Mouse (Mus musculus) heart, adult 2 months (tissue): ENCODE results near the gene Rnf207. TPM values are rescaled to one million over a fixed set of nuclear protein-coding genes. Genes with fewer than 3 reads are reported as not detected.
A peak's percentile ranks its signal among the peaks of the same experiment; 100 is the strongest.

ENCODE experiments used
- DNase-seq, 2 experiments: peaks; one replicate each; pipeline ENCODE4 v3.0.0; 2021
- H3K27ac ChIP-seq: fragments of 200-600 bp; 2 replicates; pipeline ENCODE4 v1.8.1; 2022
- H3K27me3 ChIP-seq: fragments of 200-500 bp; 2 replicates; pipeline ENCODE4 v1.6.1; 2012; ENCODE audit warnings: mild to moderate bottlenecking, low read length, inconsistent platforms, mixed read lengths; ENCODE audit not compliant: control insufficient read depth, insufficient read depth
- H3K36me3 ChIP-seq: fragments of 200-500 bp; 2 replicates; pipeline ENCODE4 v1.6.1; 2012; ENCODE audit warnings: low read length, inconsistent platforms; ENCODE audit not compliant: control insufficient read depth, insufficient read depth
- H3K4me1 ChIP-seq: fragments of 200-500 bp; 2 replicates; pipeline ENCODE4 v1.6.1; 2011; ENCODE audit warnings: low read length; ENCODE audit not compliant: control insufficient read depth, insufficient read depth
- H3K4me3 ChIP-seq: fragments of 200-600 bp; 2 replicates; pipeline ENCODE4 v1.8.1; 2022
- H3K79me2 ChIP-seq: fragments of 200-500 bp; replicated peaks from 2 replicates; pipeline ENCODE4 v1.6.1; 2012; ENCODE audit warnings: mild to moderate bottlenecking, inconsistent platforms, low read length, moderate library complexity, mixed read lengths; ENCODE audit not compliant: control insufficient read depth, insufficient read depth
- H3K9ac ChIP-seq: fragments of 200-500 bp; 2 replicates; pipeline ENCODE4 v1.6.1; 2012; ENCODE audit warnings: low read depth, mild to moderate bottlenecking, control low read depth, inconsistent platforms, low read length, mixed read lengths
- CTCF ChIP-seq: fragments of 200-600 bp; IDR thresholded peaks from 2 replicates; pipeline ENCODE4 v1.8.1; 2022; ENCODE audit warnings: antibody characterized with exemption, mild to moderate bottlenecking, moderate library complexity
- EP300 ChIP-seq: fragments of 200-500 bp; IDR thresholded peaks from 2 replicates; pipeline ENCODE4 v1.6.1; 2011; ENCODE audit warnings: low read depth, low read length, control low read depth; ENCODE audit not compliant: insufficient read depth
- POLR2A ChIP-seq: fragments of 200-500 bp; IDR thresholded peaks from 2 replicates; pipeline ENCODE4 v1.6.1; 2011; ENCODE audit warnings: mild to moderate bottlenecking, low read depth, low read length, control low read depth; ENCODE audit not compliant: insufficient read depth
- WGBS: fragments of 180-500 bp; shearing (Covaris S2); methylation state at CpG from one replicate; pipeline ENCODE4 v1.1.7; 2018; 5-methylcytosine and 5-hydroxymethylcytosine counted together
- intact Hi-C: fragments of 180-260 bp; cut with DNase I; formaldehyde crosslinking; loops from one replicate; pipeline ENCODE4 v1.15.1; 2025
- polyA plus RNA-seq: library from polyadenylated mRNA; depleted of rRNA; stranded (reverse); fragments of >200 nt; gene quantifications from 2 replicates; pipeline ENCODE4 v1.2.3, GENCODE M21; 2012
- total RNA-seq, 2 experiments: library from RNA; stranded (reverse); gene quantifications; 2 replicates each; pipeline ENCODE4 v1.2.3; 2021

Gene Rnf207
- total and polyA plus RNA-seq, 3 experiments, result 34.5 to 155 (median 47.7) TPM

GRCm38 (mm10) chr4:152353886-152354637, 35.3 kb upstream of the Rnf207 start:
- no peak overlapping the region for H3K9ac ChIP-seq
- no peaks in the 10 kb centered on the region for H3K79me2 ChIP-seq
- no peak for DNase-seq
- H3K36me3 ChIP-seq, result no peaks in the 10 kb centered on the region
- H3K4me1 ChIP-seq, result no peaks in the 10 kb centered on the region
- intact Hi-C loops, result no loop called here
- no peak overlapping the region for H3K27ac ChIP-seq
- 68% methylated on average over 14 of the region's 14 CpGs for WGBS
- no peaks in the 10 kb centered on the region for H3K27me3 ChIP-seq
- no peak overlapping the region for H3K4me3 ChIP-seq
- TF ChIP-seq EP300 (no peak), CTCF (no peak), POLR2A (no peak)

- DNase-seq, result no peak
- Histone ChIP-seq H3K27me3 (no peaks in the 10 kb centered on the region), H3K27ac (no peak overlapping the region), H3K9ac (no peak overlapping the region), H3K4me1 (no peaks in the 10 kb centered on the region), H3K36me3 (no peaks in the 10 kb centered on the region), H3K79me2 (no peaks in the 10 kb centered on the region), H3K4me3 (no peak overlapping the region)
- 15% methylated on average over 14 of the region's 14 CpGs for WGBS
- intact Hi-C loops, result no loop called here
- TF ChIP-seq CTCF (no peak), EP300 (no peak), POLR2A (no peak)
These were observed 32.9 kb upstream of the Rnf207 start for GRCm38 (mm10) chr4:152351422-152352305.

GRCm38 (mm10) chr4:152350722-152351421, 32.1 kb upstream of the Rnf207 start:
- intact Hi-C loops, result no loop called here
- no peak for DNase-seq
- 19% methylated on average over 8 of the region's 8 CpGs for WGBS
- no peak overlapping the region for H3K9ac ChIP-seq
- H3K79me2 ChIP-seq, result no peaks in the 10 kb centered on the region
- no peaks in the 10 kb centered on the region for H3K27me3 ChIP-seq
- TF ChIP-seq POLR2A, result no peak
- no peak for TF ChIP-seq CTCF
- no peaks in the 10 kb centered on the region for H3K4me1 ChIP-seq
- H3K36me3 ChIP-seq, result no peaks in the 10 kb centered on the region
- no peak overlapping the region for H3K4me3 ChIP-seq
- H3K27ac ChIP-seq, result no peak overlapping the region

GRCm38 (mm10) chr4:152349837-152350381, 31.1 kb upstream of the Rnf207 start:
- Histone ChIP-seq H3K9ac (no peak overlapping the region), H3K4me3 (no peak overlapping the region), H3K79me2 (no peaks in the 10 kb centered on the region), H3K4me1 (peaks cover 4% of the 10 kb centered on the region), H3K27ac (no peak overlapping the region), H3K27me3 (no peaks in the 10 kb centered on the region), H3K36me3 (no peaks in the 10 kb centered on the region)
- WGBS, result 8% methylated on average over 17 of the region's 17 CpGs
- no peak for DNase-seq
- TF ChIP-seq EP300 (no peak), POLR2A (no peak), CTCF (no peak)
- intact Hi-C loops, result no loop called here

- Histone ChIP-seq H3K4me1 (peaks cover 6% of the 10 kb centered on the region), H3K79me2 (no peaks in the 10 kb centered on the region), H3K27ac (no peak overlapping the region), H3K4me3 (no peak overlapping the region), H3K27me3 (no peaks in the 10 kb centered on the region), H3K36me3 (no peaks in the 10 kb centered on the region), H3K9ac (no peak overlapping the region)
- TF ChIP-seq POLR2A (no peak), EP300 (peak; percentile 53; the same call in 1 of the 2 replicates)
- intact Hi-C loops, result no loop called here
- peak; percentile 61 to 78 for DNase-seq
- WGBS, result 33% methylated on average over 7 of the region's 7 CpGs
These were observed 26.5 kb upstream of the Rnf207 start for GRCm38 (mm10) chr4:152345120-152345889.
